Mouse (Mus musculus): ENCODE data around the gene Entpd8. TPM values are rescaled to one million over a fixed set of nuclear protein-coding genes. Genes with fewer than 3 reads are reported as not detected.
A peak's percentile ranks its signal among the peaks of the same experiment; 100 is the strongest.

The Entpd8 gene
- total RNA-seq (2017), result not detected in 2 replicates

GRCm38 (mm10) chr2:25080076-25080475 is at the start of gene Entpd8:
TSS of gene Entpd8 (plus strand) at chr2:25080304.
- ATAC-seq (replicated peaks; ENCODE audit: low read depth, poor library complexity, severe bottlenecking), result no peak

GRCm38 (mm10) chr2:25034994-25035393 is 45.1 kb upstream of the Entpd8 start:
- ATAC-seq (replicated peaks; ENCODE audit: low read depth, poor library complexity, severe bottlenecking), result no peak

DNA sequence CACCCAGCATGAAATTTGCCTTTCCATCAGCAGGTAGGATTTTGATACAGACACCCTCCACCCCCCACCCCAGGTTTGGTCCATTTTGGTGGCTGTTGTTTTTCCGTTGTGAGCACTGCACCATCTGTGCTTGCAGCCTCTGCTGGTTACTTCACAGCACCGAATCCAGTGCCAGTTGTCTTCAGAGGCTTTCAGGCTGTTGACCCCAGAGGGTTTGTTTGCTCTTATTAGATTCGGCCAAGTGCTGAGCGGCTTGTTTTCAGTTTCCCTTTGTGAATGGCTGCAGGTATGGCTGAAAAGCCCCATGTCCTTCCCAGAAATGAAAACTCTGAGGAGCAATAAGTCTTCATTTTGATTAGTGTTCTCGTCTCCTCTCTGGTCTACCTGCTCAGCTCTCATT is 40.0 kb upstream of the Entpd8 start:
- ATAC-seq (replicated peaks; ENCODE audit: low read depth, poor library complexity, severe bottlenecking), result no peak

- no peak for ATAC-seq (replicated peaks; ENCODE audit: low read depth, poor library complexity, severe bottlenecking)
Measured at GRCm38 (mm10) chr2:25050921-25051320, 29.2 kb upstream of the Entpd8 start.

DNA sequence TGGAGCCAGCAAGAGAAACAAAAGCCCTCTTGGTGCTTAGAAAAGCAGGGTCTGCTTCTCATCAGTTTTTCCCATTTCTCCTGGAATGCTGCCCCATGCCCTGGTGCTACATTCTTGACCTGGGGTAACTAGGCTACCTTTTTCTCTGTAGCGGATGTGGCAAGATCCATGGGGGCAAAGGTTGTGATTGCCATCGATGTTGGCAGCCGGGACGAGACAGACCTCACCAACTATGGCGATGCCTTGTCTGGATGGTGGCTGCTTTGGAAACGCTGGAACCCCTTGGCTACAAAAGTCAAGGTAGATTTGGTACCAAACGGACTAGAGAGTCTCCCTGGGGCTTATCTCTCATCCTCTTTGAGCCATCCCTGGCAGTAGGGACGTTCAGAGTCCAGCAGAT is 28.7 kb upstream of the Entpd8 start:
- no peak for ATAC-seq (replicated peaks; ENCODE audit: low read depth, poor library complexity, severe bottlenecking)

GRCm38 (mm10) chr2:25053101-25053500 is 27.0 kb upstream of the Entpd8 start:
- ATAC-seq (replicated peaks; ENCODE audit: low read depth, poor library complexity, severe bottlenecking), result no peak

DNA sequence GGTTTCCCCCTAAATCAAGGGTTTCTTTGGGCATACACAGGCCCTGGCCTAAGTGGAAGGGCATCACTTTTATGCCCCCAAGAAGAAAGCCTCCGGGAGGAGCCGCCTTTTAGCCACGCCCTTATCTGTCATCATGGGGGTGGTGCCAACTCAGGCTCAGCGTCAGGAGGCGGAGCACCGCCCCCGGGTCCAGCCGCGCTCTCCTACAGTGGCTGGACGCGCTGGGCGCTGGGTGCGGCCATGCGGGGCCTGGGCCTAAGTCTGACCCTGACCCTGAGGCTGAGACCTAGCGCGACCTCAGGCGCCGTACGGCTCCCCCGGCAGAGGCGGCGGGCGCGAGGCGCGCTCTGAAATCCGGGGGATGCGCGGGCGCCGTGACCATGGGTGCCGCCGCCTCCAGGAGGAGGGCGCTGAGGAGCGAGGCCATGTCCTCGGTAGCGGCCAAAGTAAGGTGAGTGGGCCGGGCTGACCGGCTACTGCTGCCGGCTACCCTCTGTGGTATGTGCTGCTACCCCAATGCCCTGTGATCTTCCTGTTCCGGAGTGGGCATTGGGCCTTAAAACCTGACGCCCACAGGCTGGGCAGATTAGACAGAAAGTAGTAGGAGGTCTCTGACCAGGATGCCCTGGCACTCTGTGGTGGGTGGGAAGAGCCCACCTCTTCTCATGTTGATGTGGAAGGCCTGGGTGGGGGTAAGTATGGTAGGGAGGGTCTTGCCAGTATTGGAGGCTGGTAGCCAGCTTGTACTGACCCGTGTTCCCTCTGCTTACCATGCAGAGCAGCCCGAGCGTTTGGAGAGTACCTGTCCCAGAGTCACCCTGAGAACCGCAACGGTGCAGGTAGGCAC is 25.7 kb upstream of the Entpd8 start, which contains the start of gene Nsmf:
Gene Nsmf, plus strand, starts transcription at position 135 of the 847 bp plus-strand sequence.
- ATAC-seq (replicated peaks; ENCODE audit: low read depth, poor library complexity, severe bottlenecking), result peak; percentile 86

DNA sequence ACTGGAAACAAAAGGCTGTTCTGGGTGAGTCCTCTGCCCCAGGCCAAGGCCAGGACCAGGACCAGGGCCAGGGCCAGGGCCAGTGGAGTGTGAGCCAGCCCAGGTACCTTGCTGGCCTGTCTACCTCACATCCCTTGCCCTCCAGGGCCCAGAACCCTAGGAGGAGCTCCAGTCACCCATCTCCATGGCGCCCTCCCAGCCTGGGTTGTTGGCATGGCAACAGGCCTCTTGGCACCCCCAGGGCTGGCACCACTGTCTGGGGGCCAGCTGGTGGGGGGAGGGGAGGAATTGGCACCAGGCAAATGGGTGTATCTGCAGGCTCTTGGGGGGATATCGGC is 25.1 kb upstream of the Entpd8 start:
- no peak for ATAC-seq (replicated peaks; ENCODE audit: low read depth, poor library complexity, severe bottlenecking)

DNA sequence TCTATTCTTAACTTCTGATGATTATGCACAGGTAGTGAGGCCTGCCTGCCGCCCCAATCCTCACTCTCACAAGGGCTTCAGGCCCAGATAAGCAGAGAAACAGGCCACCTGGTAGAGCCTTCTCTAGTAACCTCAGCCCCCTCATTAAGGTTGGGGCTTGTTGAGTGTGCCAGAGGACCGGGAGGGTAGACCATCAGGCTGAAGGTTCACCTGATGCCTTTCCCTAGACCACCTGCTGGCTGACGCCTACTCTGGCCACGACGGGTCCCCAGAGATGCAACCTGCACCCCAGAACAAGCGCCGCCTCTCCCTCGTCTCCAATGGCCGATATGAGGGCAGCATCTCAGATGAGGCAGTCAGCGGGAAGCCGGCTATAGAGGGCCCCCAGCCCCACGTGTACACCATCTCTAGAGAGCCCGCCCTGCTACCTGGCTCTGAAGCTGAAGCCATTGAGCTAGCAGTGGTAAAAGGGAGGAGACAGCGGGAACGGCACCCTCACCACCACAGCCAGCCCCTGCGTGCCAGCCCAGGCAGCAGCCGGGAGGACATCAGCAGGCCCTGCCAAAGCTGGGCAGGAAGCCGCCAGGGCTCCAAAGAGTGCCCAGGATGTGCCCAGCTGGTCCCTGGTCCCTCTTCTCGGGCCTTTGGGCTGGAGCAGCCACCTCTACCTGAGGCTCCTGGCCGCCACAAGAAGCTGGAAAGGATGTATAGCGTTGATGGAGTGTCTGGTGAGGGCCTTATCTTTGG is 24.5 kb upstream of the Entpd8 start:
- ATAC-seq (replicated peaks; ENCODE audit: low read depth, poor library complexity, severe bottlenecking), result no peak

DNA sequence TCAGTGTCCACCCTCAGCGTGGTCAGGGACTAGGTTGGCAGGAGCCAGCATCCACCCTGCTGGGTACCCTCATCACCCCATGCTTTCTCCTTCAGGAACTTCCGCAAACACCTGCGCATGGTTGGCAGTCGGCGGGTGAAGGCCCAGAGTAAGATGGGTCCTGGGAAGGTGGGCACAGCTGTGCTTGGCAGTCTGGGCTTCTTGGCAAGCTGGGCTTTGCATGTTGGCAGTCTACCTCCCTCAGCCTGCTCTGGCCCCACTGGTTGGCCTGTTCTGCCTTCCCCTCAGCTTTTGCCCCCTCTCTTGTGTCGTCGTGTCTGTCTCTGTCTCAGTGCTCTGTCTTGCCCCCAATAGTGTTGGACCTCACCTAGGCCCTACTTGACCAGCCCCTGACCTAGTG is 21.2 kb upstream of the Entpd8 start:
- ATAC-seq (replicated peaks; ENCODE audit: low read depth, poor library complexity, severe bottlenecking), result no peak

GRCm38 (mm10) chr2:25063523-25063922 is 16.6 kb upstream of the Entpd8 start:
- no peak for ATAC-seq (replicated peaks; ENCODE audit: low read depth, poor library complexity, severe bottlenecking)

DNA sequence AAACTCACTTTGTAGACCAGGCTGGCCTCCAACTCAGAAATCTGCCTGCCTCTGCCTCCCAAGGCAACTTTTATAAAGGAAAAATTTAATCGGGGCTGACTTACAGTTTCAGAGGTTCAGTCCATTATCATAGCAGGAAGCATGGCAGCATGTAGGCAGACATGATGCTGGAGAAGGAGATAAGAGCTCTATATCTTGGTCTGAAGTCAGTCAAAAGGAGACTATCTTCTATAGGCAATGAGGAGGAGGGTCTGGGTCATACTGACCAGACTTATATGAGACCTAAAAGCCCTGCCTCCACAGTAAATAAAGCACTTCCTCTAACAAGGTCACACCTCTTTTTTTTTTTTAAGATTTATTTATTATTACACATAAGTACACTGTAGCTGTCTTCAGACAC is 15.8 kb upstream of the Entpd8 start:
- no peak for ATAC-seq (replicated peaks; ENCODE audit: low read depth, poor library complexity, severe bottlenecking)

GRCm38 (mm10) chr2:25065537-25065936 is 14.6 kb upstream of the Entpd8 start:
- ATAC-seq (replicated peaks; ENCODE audit: low read depth, poor library complexity, severe bottlenecking), result no peak

GRCm38 (mm10) chr2:25066552-25066951 is 13.6 kb upstream of the Entpd8 start:
- ATAC-seq (replicated peaks; ENCODE audit: low read depth, poor library complexity, severe bottlenecking), result no peak

- no peak for ATAC-seq (replicated peaks; ENCODE audit: low read depth, poor library complexity, severe bottlenecking)
Measured at GRCm38 (mm10) chr2:25069537-25069936, 10.6 kb upstream of the Entpd8 start.

DNA sequence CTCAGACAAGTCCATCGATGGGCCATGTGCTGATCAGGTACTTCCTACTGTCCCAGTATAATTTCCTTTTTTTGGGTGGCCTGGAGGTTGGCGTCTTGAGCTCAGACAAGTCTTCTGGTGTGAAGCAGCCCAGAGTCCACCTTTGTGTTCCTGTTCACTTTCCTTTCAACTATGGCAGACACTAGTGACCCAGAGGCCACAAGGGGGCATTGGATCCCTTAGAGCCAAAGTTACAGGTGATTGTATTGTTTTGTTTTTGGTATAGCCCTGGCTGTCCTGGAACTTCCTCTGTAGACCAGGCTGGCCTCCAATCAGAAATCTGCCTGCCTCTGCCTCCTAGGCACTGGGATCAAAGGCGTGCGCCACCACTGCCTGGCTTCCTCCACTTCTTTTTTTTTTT is 7.7 kb upstream of the Entpd8 start:
- no peak for ATAC-seq (replicated peaks; ENCODE audit: low read depth, poor library complexity, severe bottlenecking)

DNA sequence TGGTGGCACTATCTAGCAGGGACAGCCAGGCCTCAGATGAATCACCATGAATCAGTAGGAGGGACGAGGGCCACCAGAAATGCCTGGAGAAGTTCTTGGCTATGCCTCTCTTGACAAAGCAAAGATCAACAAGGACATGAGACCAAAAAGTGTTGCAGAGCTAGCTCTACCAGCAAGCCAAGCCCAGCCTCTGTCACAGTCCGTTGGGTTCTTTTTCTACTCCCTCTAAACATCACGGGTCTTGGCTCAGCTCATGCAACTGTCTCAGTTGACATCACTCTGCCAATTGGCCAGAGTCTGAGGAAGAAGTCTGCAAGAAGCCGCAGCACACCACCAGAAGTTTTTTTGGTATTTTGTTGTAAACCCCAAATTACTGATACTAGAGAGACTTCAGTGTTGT is 4.6 kb upstream of the Entpd8 start:
- ATAC-seq (replicated peaks; ENCODE audit: low read depth, poor library complexity, severe bottlenecking), result no peak

- no peak for ATAC-seq (replicated peaks; ENCODE audit: low read depth, poor library complexity, severe bottlenecking)
Measured at GRCm38 (mm10) chr2:25078967-25079366, 1.1 kb upstream of the Entpd8 start.

DNA sequence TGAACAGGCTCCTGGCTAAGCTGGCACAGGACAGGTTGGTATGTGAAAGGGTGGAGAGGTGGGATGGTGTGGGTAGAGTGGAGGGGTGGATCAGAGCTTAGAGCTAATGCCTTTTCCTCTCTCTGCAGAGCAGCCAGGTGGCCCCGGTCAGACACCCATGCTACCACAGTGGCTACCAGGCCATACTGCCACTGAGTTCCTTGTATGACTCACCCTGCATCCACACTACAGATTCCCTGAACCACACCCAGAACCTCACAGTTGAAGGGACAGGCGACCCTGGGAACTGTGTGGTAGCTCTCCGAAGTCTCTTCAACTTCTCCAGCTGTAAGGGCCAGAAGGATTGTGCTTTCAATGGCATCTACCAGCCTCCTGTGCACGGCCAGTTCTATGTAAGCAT is 3.6 kb downstream of the Entpd8 start:
- ATAC-seq (replicated peaks; ENCODE audit: low read depth, poor library complexity, severe bottlenecking), result no peak

DNA sequence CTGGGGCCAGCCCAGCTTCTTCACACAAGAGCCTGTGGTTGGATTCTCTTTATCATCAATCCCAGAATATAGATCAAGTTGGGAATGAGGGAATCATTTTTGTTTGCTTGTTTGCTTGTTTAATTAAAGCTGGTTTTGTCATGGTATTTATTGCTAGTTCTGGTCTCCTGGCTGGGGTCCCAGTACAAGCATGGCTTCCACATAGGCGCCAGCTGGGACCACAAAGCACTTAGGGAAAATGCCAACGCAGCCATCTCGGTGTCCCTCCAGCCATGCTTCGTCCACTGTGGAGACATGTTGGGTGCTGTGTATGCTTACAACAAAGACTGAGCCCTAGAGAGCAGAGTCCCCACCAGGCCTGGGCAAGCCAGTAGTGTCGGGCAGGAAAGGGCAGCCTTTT is 5.5 kb downstream of the Entpd8 start:
- ATAC-seq (replicated peaks; ENCODE audit: low read depth, poor library complexity, severe bottlenecking), result no peak

GRCm38 (mm10) chr2:25087842-25088241 is 7.7 kb downstream of the Entpd8 start:
- no peak for ATAC-seq (replicated peaks; ENCODE audit: low read depth, poor library complexity, severe bottlenecking)

- no peak for ATAC-seq (replicated peaks; ENCODE audit: low read depth, poor library complexity, severe bottlenecking)
Measured at GRCm38 (mm10) chr2:25088636-25089035, 8.5 kb downstream of the Entpd8 start.
